Mouse (Mus musculus): ENCODE results near the gene AU040320. TPM values are rescaled to one million over a fixed set of nuclear protein-coding genes. Genes with fewer than 3 reads are reported as not detected.

Gene AU040320
- 17.0 and 23.8 TPM in 2 replicates for polyA plus RNA-seq (2012)

GRCm38 (mm10) chr4:126753268-126754230 lies at the start of gene AU040320, which contains the start of gene Ncdn:
Gene AU040320 (plus strand): TSS chr4:126753544.
Gene Ncdn (minus strand): TSS chr4:126753438.

GRCm38 (mm10) chr4:126736001-126736414 lies 17.3 kb upstream of the AU040320 start, which contains the start of gene Tfap2e:
Gene Tfap2e (minus strand): TSS chr4:126736240.

Other genes starting within 250 kb of the AU040320 start
- 0.67 and 0.78 TPM in 2 replicates for gene Ago4, start 220.1 kb upstream of the AU040320 start, polyA plus RNA-seq (2012)
- 4.5 and 7.8 TPM in 2 replicates for gene Clspn, start 196.6 kb upstream of the AU040320 start, polyA plus RNA-seq (2012)
- 1.2 and 1.5 TPM in 2 replicates for gene 5730409E04Rik, start 143.7 kb upstream of the AU040320 start, polyA plus RNA-seq (2012)
- 139 and 174 TPM in 2 replicates for gene Psmb2, start 75.9 kb upstream of the AU040320 start, polyA plus RNA-seq (2012)
- gene Tfap2e, start 17.3 kb upstream of the AU040320 start, polyA plus RNA-seq (2012): 0.16 and 0.21 TPM in 2 replicates
- gene Ncdn, start 106 bp upstream of the AU040320 start, polyA plus RNA-seq (2012): 92.0 and 97.4 TPM in 2 replicates
- gene Zmym4, start 214.6 kb downstream of the AU040320 start, polyA plus RNA-seq (2012): 2.2 TPM in 2 replicates

All from megakaryocyte-erythroid progenitor cell, adult 5 weeks (primary cell).